Mouse (Mus musculus): ENCODE measurements around the gene Limch1. TPM values are rescaled to one million over a fixed set of nuclear protein-coding genes. Genes with fewer than 3 reads are reported as not detected.

The Limch1 gene
- polyA plus RNA-seq, 1 experiment, result not detected

GRCm38 (mm10) chr5:66739376-66739775, 6.3 kb upstream of the Limch1 start:
- H3K4me1 ChIP-seq, result no peaks in the 10 kb centered on the region
- H3K27me3 ChIP-seq (replicated peaks), result no peaks in the 10 kb centered on the region
- no peak for TF ChIP-seq FLI1 (IDR thresholded peaks at IDR 0.05; ENCODE audit: low read length)
- no peak for TF ChIP-seq GATA1 (IDR thresholded peaks at IDR 0.05; ENCODE audit: borderline replicate concordance, low read length)
- H3K4me3 ChIP-seq (replicated peaks), result no peak overlapping the region
- H3K36me3 ChIP-seq (replicated peaks; ENCODE audit: low read length), result no peaks in the 10 kb centered on the region
- H3K9me3 ChIP-seq, result peaks cover 3% of the 10 kb centered on the region; the same call in 1 of the 2 replicates

GRCm38 (mm10) chr5:66745996-66746681, 512 bp downstream of the Limch1 start:
- H3K4me1 ChIP-seq, result no peaks in the 10 kb centered on the region
- H3K36me3 ChIP-seq (replicated peaks; ENCODE audit: low read length), result no peaks in the 10 kb centered on the region
- H3K9me3 ChIP-seq, result peaks cover 22% of the 10 kb centered on the region
- no peak overlapping the region for H3K4me3 ChIP-seq (replicated peaks)
- no peak for TF ChIP-seq GATA1 (IDR thresholded peaks at IDR 0.05; ENCODE audit: borderline replicate concordance, low read length)
- TF ChIP-seq FLI1 (IDR thresholded peaks at IDR 0.05; ENCODE audit: low read length), result no peak
- peaks cover 33% of the 10 kb centered on the region for H3K27me3 ChIP-seq (replicated peaks)

- TF ChIP-seq FLI1 (IDR thresholded peaks at IDR 0.05; ENCODE audit: low read length), result no peak
- no peak for TF ChIP-seq GATA1 (IDR thresholded peaks at IDR 0.05; ENCODE audit: borderline replicate concordance, low read length)
- Histone ChIP-seq H3K27me3 (replicated peaks) (peaks cover 33% of the 10 kb centered on the region), H3K4me1 (no peaks in the 10 kb centered on the region), H3K36me3 (replicated peaks; ENCODE audit: low read length) (no peaks in the 10 kb centered on the region), H3K9me3 (peaks cover 22% of the 10 kb centered on the region), H3K4me3 (replicated peaks) (no peak overlapping the region)
Observed at GRCm38 (mm10) chr5:66746761-66747160, 1.1 kb downstream of the Limch1 start.

- Histone ChIP-seq H3K4me3 (replicated peaks) (no peak overlapping the region), H3K36me3 (replicated peaks; ENCODE audit: low read length) (no peaks in the 10 kb centered on the region), H3K9me3 (peaks cover 22% of the 10 kb centered on the region), H3K4me1 (no peaks in the 10 kb centered on the region), H3K27me3 (replicated peaks) (peaks cover 33% of the 10 kb centered on the region)
- no peak for TF ChIP-seq GATA1 (IDR thresholded peaks at IDR 0.05; ENCODE audit: borderline replicate concordance, low read length)
- no peak for TF ChIP-seq FLI1 (IDR thresholded peaks at IDR 0.05; ENCODE audit: low read length)
Observed at GRCm38 (mm10) chr5:66747761-66748430, 2.3 kb downstream of the Limch1 start.

GRCm38 (mm10) chr5:66748448-66749115, 3.0 kb downstream of the Limch1 start:
- Histone ChIP-seq H3K27me3 (replicated peaks) (peaks cover 33% of the 10 kb centered on the region), H3K9me3 (peaks cover 22% of the 10 kb centered on the region), H3K4me3 (replicated peaks) (no peak overlapping the region), H3K4me1 (no peaks in the 10 kb centered on the region), H3K36me3 (replicated peaks; ENCODE audit: low read length) (no peaks in the 10 kb centered on the region)
- TF ChIP-seq FLI1 (IDR thresholded peaks at IDR 0.05; ENCODE audit: low read length) (no peak), GATA1 (IDR thresholded peaks at IDR 0.05; ENCODE audit: borderline replicate concordance, low read length) (no peak)

- Histone ChIP-seq H3K36me3 (replicated peaks; ENCODE audit: low read length) (no peaks in the 10 kb centered on the region), H3K4me1 (no peaks in the 10 kb centered on the region), H3K9me3 (peaks cover 9% of the 10 kb centered on the region; the same call in 1 of the 2 replicates), H3K27me3 (replicated peaks) (peaks cover 22% of the 10 kb centered on the region), H3K4me3 (replicated peaks) (no peak overlapping the region)
- TF ChIP-seq GATA1 (IDR thresholded peaks at IDR 0.05; ENCODE audit: borderline replicate concordance, low read length) (no peak), FLI1 (IDR thresholded peaks at IDR 0.05; ENCODE audit: low read length) (no peak)
Observed at GRCm38 (mm10) chr5:66750641-66751040, 5.0 kb downstream of the Limch1 start.

- Histone ChIP-seq H3K27me3 (replicated peaks) (peaks cover 14% of the 10 kb centered on the region), H3K4me3 (replicated peaks) (no peak overlapping the region), H3K36me3 (replicated peaks; ENCODE audit: low read length) (no peaks in the 10 kb centered on the region), H3K9me3 (0 out of 2 replicates have a peak, but pooled peaks cover under 1% of the 10 kb centered on the region), H3K4me1 (no peaks in the 10 kb centered on the region)
- TF ChIP-seq GATA1 (IDR thresholded peaks at IDR 0.05; ENCODE audit: borderline replicate concordance, low read length) (no peak), FLI1 (IDR thresholded peaks at IDR 0.05; ENCODE audit: low read length) (no peak)
Observed at GRCm38 (mm10) chr5:66751332-66751980, 5.8 kb downstream of the Limch1 start.

GRCm38 (mm10) chr5:66753620-66754019, 8.0 kb downstream of the Limch1 start:
- H3K9me3 ChIP-seq, result no peaks in the 10 kb centered on the region
- TF ChIP-seq GATA1 (IDR thresholded peaks at IDR 0.05; ENCODE audit: borderline replicate concordance, low read length) (no peak), FLI1 (IDR thresholded peaks at IDR 0.05; ENCODE audit: low read length) (no peak)
- H3K27me3 ChIP-seq (replicated peaks), result peaks cover 2% of the 10 kb centered on the region
- H3K36me3 ChIP-seq (replicated peaks; ENCODE audit: low read length), result no peaks in the 10 kb centered on the region
- no peaks in the 10 kb centered on the region for H3K4me1 ChIP-seq
- no peak overlapping the region for H3K4me3 ChIP-seq (replicated peaks)

GRCm38 (mm10) chr5:66756821-66757705, 11.4 kb downstream of the Limch1 start:
- Histone ChIP-seq H3K27me3 (replicated peaks) (no peaks in the 10 kb centered on the region), H3K9me3 (no peaks in the 10 kb centered on the region), H3K36me3 (replicated peaks; ENCODE audit: low read length) (no peaks in the 10 kb centered on the region), H3K4me1 (no peaks in the 10 kb centered on the region), H3K4me3 (replicated peaks) (no peak overlapping the region)
- TF ChIP-seq FLI1 (IDR thresholded peaks at IDR 0.05; ENCODE audit: low read length) (no peak), GATA1 (IDR thresholded peaks at IDR 0.05; ENCODE audit: borderline replicate concordance, low read length) (no peak)
